Mouse (Mus musculus) stomach, postnatal 0 days (tissue): ENCODE measurements around the gene Rsph3b.
"Not testable (repeated sequence)": the region's sequence is repeated elsewhere in the genome, so short reads cannot be mapped to it uniquely, and the experiment has no call there.

Experiments
- CTCF ChIP-seq: IDR thresholded peaks from 2 replicates; pipeline ENCODE4 v1.5.1; 2016; ENCODE audit warnings: antibody characterized with exemption, low read depth, mild to moderate bottlenecking, moderate library complexity
- EP300 ChIP-seq: optimal IDR thresholded peaks from 2 replicates; pipeline ENCODE3; 2016; ENCODE audit warnings: antibody characterized with exemption

DNA sequence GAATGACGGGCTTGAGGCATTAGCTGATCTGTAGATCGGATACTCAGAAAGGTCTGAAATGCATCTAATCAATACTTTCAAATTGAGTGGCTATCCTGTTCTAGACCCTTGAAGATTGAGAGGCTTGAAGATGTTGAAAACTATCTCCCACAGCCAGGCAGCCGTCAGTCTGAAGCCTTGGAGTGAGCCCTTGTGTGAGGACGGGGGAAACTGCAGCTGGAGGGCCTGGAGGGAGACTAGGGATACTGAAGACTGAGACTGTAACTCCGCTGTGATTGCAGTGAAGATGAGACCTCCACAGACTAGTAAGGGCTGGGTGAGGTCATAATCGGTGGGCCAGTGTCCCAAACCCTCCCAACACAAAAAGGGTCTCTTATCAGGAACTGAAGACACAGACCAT lies 13.9 kb upstream of the Rsph3b start:
- TF ChIP-seq EP300, CTCF: not testable (repeated sequence)
